Mouse (Mus musculus) urinary bladder, postnatal 4 days (tissue): Measurements from ENCODE around the gene Adcy3.

Experiments used
- DNase-seq, 2 experiments: peaks; one replicate each; pipeline ENCODE4 v3.0.0; 2021 to 2022; ENCODE audit warnings: low spot score in 2 of 2

The Adcy3 gene

DNA sequence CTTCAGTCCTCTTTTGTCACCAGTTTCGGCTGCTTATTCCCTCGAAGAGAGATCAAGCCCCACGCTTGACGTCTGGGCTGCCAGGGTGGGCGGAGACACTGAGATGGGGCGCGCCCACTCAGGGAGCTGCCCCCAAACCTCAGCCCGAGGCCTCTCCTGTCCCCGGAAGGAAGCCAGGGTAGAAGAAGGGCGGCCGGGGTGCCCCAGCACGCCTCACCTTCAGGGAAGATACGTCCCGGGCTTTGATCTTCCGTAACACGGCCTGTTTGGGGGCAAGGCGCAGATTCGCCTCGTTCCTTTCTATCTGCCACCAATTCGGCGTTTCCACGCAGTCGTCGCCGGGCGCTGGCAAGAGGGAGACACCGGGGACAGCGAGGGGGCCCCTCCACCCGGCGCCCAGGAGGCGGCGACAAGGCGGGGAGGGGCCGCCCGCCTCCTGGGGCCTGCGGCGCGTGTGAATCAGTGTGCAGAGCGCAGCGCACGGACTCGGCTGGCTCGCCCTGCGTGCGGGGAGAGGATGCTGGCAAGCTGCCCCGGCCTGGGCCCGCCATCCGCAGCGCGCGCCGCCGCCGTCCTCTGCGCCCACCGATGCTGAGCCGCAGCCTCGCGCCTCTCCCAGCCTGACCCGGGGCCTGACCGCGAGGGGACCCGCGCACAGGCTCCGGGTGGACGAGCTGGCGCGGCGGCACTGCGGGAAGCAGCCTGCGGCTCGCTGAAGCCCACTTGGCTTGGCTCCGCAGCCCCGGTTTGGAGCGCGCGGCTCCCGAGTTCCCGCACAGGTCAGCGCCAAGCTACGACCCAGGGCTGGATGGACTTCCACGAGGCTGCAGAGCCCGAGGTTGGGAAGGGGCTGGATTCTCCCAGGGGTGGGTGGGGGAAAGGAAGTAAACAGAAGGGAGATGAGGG lies at the start of gene Adcy3:
TSS of gene Adcy3 (plus strand) at position 163 of the 906 bp plus-strand sequence.
- peak; percentile 54 to 73 for DNase-seq

DNA sequence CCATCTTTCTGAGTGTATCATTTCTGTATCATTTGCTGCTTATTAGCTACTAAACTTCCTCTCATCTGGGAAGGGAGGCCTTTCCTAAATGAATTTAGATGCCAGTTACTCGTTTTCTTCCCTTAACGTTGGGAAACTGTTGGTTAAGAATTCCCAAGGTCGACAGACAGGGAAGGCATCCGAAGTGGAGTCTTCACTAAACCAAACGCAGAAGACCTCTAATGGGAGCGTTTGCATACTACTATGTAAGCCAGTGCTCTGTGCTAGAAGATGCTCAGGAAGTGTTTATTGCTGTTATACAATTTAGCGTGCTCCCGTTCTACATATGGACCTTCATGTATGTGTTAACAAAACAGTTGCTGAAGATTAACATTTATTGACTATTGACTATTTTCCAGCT lies 49.5 kb upstream of the Adcy3 start:
- DNase-seq: no peak

DNA sequence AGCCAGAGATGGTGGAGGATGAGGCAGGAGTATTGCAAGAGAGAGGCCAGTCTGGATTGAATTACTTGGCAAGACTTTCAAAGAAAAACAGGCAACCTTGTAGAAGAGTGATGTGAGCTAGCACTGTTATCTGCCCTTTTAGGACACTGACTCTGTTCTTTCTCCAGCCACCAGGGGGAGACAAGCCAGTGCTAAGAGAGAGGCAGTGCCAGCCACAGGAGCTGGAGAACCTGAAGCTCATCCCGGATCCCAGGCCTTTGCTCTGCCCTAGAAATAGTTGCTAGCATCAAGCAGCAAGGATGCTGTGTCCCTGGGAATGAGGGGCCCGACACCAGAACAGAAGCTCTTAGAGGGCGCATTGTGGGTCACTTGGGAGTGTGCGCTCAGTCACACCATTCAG lies 25.5 kb upstream of the Adcy3 start:
- DNase-seq: peak; percentile 42 to 80

DNA sequence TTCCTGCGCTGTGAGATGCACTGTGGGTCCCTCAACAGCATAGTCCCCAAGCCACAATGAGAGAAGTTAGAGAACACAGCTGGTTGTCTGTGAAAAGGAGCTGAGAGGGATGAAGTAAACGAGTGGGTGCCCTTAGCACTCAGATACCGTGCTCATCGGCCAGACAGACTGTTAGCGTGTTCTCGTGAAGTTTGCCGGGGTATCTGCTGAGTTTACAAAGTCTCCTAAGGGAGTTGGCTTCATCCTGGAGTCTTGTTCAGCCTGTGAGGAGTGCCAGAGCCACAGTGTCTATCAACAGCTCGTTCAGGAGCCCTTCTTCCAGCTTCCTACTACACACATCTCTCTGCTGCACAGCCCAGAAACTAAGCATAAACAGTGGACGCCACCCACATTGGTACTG lies 16.8 kb upstream of the Adcy3 start:
- DNase-seq: no peak

DNA sequence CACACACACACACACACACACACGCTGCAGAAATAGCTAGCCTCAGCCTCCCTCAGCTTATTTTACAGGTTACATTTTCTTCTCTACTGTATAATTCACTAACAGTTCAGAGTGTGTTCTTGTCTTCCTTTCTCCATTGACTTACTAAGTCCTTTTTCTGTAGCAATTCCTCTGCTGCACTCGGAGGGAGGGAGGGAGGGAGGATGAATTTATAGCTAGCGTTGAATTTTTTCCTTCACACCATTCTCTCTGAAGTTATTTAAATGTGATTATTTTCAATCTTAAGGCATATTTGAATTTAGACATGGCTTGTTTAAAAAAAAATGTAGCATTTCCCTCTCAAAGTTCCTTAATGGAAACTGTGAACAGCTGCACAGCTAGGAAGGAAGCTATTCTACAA lies 15.8 kb upstream of the Adcy3 start:
- DNase-seq: no peak

DNA sequence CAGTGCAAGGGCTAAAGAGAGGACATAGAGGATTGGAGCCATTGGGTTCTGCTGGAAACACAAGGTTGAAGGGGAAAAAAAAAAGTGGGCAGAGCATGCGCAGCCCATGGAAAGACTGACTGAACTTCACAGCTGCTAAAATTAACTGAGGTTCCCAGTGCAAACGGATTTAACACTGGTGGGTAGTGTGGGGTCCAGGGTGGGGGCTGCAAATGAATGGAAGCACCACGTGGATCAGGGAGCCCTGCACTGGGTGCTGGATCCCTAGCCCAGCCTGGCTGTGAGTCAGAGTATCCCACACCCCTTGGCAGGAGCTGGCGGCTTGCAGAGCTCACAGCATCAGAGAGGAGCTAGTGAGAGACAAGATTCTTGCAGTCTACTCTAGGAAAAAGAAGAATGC lies 15.3 kb upstream of the Adcy3 start:
- no peak for DNase-seq

DNA sequence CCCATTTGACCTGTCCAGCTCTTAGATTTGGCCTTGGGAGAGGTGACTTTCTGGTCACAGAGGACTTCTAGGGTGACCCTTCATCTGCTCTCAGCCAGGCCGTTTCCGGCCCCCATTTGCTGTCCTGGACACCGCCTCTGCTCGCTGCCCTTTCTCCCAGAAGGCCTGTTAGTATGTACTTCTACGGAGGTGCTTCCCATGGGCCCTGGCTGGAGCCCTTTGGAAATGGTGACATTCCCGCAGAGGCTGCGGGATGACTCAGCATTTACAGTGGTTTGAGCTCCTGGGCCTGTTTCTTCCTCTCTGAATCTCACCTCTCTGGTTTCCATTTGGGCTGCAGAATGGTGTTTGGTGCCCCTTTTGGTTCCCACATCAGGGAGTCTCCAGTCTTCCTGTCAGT lies 5.6 kb upstream of the Adcy3 start:
- no peak for DNase-seq

DNA sequence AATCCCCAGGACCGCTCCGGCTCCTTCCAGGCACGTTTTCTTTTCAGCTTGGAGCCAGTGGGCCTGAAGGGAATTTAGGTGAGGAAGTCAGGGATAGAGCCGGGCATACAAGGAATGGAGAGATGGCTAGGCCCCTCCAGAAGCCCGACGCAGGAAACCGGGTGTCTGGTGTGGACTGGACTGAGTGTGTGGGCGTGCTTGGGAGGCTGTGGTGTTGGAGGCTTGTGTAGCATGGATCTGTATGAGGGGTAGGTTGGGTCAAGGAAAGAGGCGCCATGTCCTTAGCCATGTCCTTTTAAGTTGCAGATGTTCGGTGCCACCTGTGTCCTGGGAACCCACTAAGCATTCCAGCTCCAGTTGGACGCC lies 927 bp downstream of the Adcy3 start:
- no peak for DNase-seq

DNA sequence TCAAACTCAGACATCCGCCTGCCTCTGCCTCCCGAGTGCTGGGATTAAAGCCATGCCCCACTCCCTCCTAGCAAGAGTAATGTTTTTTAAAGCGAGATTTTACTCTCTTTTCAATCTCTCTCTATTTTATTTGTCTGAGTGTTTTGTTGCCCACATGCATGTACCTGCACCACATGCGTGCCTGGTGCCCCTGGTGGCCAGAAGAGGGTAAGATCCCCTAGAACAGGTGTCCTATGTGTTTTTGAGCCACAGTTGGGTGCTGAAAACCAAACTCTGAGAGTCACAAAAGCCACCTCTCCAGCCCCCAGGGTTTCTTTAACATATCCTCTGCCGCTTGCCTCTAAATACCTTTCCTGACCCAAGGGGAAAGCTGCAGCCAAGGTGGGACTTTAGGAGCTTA lies 10.3 kb downstream of the Adcy3 start:
- DNase-seq: no peak

DNA sequence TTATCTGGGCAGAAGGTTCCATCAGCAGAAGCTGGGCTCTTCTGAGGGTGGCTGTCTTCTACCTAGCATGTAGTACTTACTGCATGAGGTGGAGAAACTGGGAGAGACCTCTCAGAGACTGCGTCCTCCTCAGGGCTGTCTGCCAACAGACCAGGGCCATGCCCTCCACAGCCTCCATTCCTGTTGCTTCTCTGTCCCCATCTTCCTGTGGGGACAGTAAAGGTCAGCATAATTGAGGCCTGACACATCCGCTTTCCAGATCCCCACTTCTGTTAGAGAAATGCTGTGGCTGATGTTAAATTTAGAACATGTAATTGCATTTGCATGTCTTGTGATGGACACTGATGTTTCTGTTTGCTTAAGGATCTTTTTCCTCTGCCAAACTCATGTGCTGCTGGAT lies 18.0 kb downstream of the Adcy3 start:
- DNase-seq: no peak

DNA sequence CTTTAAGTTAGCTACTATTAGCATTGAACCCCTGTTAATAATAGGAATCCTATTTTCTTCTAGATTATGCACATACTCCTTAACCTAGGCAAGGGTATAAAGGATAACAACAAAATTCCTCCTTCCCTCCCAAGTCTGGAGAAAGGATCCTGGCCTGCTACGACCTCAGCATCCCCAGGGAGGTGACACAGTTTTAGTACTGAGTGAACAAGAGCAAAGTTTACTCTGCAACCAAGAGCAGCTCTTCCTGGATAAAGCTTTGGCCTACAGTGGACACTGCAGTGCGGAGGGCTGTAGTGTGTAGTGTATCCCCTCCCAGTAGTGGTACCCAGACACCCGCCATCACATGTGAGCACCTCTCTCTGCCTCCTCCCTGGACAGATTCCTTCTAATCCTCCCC lies 19.1 kb downstream of the Adcy3 start:
- DNase-seq: no peak

DNA sequence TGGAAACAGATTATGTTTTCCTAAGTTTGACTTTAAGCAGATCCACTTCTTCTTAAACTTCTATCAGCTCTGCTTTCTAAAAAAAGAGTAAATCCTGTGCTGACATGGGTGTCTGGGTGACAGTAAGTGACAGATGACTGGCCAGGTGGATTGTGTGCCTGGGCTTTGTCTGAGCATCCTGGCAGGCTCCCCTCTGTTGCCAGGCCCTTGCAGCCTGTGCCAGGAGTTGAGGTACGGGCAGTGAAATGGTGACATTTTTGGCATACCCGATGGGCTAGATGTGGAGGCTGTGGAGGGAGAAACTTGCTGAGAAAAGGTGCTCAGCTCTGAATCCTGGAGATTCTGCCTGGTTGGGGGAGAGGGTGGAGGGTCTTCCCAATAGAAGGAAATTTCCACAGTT lies 24.6 kb downstream of the Adcy3 start:
- no peak for DNase-seq

DNA sequence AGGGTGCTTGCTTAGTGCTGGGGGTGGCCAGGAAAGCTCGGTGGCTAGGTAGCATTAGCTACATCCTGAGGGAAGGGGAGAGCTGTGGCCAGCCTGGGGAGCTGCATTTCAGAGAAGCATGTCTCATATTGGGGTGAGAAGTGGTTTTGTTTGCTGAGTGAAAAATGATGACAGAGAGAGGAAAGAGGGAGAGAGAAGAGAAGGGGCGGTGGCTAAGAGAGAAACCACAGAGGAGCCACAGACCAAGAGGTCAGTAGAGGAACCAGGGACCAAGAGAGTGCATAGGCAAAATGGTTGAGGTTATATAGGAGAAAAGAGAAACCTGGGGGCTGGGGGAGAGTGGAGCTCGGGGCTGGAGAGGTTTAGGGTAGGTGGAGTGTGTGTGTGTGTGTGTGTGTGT lies 25.3 kb downstream of the Adcy3 start:
- DNase-seq: no peak

DNA sequence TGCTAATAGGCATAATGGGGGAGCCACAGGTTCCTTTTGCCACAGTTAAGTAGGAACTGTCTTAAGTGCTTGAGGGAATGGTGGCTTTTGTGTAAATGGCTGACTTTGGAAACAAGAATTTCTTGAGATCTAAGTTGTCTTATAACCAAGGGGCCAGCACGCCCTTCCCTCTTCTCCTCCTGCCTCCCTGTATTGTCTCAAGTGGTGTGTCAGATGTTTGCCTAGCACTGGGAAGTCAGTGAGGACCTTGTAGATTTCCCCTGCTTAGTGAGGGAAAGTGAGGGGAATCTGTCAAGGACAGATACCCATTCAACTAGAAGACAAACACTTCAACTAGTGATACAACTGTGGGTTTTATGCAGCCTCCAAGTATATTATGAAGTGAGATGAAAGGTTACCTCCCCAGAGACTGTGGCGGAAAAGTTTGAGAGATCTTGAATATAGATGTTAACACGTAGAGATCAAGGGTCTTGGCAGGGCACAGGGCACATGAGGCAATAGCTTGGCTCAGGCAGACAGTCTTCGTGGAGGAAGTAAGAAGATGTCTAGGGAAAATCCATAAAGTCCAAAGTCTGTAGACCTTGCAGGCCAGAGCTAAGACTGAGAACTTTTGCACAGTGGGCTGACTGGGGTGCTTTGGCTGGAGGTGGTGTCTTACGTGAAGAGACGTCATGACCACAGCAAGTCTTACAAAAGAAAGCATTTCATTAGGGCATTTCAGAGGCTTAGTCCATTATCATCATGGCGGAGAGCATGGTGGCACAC lies 26.1 kb downstream of the Adcy3 start:
- no peak for DNase-seq

DNA sequence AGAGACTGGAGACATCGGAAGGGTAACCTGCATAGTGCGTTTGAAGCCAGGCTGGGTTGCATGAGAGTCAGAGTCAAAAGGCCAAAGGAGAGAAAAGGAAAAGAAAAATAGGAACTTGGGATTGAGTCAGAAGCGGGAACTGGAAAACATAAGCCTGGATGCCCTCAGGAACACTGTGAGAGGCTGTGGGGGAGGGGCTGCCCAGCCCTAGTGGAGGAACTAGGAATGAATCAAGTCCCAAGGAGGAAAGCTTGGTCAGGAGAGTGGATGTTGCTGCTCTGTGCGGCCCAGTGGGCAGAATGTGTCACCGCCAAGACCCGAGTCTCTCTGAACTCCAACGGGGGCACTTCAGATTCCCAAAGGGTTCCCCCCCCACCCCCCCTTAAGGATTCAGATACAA lies 27.4 kb downstream of the Adcy3 start:
- no peak for DNase-seq

DNA sequence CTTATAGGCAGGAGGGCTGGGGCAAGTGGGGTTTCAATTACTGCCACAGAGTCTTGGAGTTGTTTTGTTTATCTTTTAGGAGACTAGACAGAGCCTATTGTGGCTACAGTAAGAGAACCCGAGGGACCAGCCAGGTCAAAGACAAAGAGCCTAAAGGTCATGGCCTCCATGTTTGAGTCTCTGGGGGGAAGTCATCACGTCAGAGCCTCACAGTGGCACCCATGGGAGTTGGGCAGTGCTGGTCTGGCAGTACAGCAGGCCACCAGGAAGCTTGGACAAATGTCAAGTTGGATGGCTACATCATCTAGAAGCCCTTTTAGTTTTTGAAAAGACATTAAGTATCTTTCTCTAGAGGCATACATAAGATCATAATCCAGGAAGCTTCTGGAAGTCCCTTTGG lies 30.0 kb downstream of the Adcy3 start:
- no peak for DNase-seq

DNA sequence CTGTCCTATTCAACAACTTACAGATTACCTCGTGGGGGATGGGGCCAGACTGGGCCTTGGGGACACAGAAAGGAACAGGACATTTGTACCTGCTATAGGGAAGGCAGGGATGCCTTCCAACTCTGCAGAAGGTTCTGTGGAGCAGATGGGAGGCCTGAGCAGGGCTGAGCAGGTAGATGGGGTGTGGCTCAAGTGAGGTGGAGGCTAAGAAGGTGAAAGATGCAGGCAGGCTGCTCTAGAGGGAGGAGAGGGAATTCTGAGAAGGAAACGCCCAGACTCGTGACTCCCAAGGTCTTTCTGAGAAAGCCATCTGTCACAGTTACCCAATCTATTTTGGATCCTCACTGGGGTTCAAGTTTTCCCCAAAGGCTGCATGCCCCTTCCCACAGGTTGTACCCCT lies 34.1 kb downstream of the Adcy3 start:
- DNase-seq: no peak

DNA sequence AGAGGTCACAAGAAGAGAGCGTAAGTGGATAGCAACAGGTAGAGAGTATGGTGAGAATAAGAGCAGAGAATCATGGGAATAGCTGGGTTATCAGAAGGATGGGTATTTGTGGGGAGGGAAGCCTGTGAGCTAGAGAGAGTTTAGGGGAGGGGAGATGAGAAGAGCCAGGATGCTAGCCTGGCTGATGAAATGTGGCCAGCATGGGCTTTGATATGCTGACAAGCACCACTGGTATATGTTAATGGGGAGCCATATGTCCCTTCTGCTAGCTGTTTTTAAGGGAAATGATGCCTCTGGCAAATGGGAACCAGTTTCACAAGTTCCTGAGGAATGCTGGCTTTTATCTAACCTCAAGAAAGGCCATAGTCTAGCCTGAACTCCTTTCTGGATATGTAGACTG lies 36.2 kb downstream of the Adcy3 start:
- no peak for DNase-seq

DNA sequence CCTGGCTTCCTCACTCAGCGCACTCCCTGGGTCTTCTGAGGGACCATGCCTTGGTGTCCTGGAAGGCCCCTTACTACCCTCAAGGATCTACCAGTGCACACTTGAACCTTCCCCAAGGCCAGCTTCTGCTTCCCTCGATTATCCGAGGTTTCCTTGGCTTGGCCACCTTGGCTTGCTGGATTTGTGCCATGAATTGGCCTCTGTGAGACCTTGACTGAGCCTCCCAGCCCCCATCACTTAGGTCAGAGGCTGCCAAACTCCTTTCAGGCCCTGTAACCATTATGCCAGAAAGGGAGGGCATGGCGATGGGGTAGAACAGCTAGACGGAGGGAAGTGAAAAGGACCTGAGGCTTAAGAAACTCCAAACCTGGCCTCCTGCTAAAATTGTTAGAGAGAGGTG lies 36.7 kb downstream of the Adcy3 start:
- no peak for DNase-seq

DNA sequence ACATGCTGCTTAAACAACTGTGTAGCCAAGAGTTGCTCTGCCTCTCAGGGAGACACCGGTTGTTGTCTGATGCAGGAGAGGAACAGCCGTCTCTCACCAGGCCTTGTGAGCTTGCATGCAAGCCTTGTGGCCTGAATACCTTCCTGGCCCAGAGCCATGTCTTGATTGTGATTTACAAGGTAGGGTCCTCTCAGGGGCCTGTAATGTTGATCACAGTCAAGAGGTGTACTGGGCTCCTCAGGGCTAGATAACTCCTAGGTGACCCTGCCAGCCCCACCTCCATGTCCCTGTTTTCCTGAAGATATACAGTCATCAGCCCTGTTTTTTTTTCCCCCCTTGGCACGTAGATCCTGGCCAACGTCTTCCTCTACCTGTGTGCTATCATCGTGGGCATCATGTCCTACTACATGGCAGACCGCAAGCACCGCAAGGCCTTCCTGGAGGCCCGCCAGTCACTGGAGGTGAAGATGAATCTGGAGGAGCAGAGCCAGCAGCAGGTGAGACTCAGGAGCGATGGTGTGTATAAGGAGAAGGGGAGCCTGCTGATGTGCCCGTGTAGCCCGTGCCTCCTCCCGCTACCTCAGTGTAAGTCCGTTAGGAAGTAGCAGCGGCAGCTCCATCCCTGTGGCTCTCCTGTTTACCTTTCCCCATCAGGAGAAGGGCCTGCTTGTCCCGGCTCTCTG lies 40.3 kb downstream of the Adcy3 start:
- DNase-seq: no peak

DNA sequence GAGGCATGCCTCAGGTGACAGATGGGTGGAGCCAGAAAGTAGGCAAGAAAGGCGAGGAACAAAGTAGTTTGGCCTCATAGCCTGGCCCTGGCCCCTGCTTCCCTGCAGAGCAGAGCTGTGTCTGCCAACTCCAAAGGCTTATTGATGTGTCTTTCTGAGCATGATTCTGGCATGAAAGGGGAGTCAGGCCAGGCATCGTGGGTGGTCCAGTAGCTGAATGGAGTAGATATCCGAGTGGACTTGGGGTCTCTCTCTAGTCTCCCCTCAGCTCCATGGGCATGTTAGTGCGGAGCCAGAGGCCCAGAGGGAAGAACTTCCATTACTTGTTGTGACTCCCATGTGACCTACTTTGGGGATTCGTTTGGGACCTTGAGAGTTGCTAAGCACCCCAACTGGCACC lies 45.9 kb downstream of the Adcy3 start:
- DNase-seq: no peak

DNA sequence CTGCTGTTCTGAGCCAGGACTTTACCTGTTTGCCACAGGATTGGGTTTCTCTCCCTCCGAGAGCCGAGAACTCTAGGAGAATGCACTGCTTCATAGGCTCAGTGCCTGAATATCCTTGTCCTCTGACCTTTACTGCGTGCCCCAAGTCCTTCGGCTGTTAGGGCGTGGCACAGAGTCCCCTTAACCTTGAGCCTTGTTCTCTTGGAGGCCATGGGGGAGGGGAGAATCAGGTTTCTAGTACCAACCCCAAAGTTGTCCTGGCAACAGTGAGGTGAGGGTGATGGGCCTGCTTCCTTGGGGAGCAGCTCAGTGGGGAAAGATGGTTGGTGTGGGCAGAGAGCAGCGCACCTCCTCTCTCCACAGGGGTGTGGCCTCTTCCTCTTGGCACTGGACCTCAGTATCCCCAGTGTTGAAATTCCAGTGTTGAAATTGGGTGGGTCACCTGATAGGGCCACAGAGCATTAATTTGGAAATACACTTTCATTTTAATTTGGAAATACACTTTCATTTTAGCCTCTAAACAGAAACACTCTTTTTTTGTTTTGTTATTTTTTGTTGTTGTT lies 46.8 kb downstream of the Adcy3 start:
- DNase-seq: no peak
